Mouse (Mus musculus) megakaryocyte, embryonic 14.5 days (primary cell): ENCODE data around the gene Abtb2. TPM values are rescaled to one million over a fixed set of nuclear protein-coding genes. Genes with fewer than 3 reads are reported as not detected.

Source experiments
- H3K27me3 ChIP-seq: replicated peaks from 2 replicates; pipeline ENCODE3; 2012; ENCODE audit warnings: inconsistent platforms
- H3K36me3 ChIP-seq: replicated peaks from 2 replicates; pipeline ENCODE3; 2012; ENCODE audit warnings: low read length, inconsistent platforms, mixed read lengths
- H3K4me1 ChIP-seq: 2 replicates; pipeline ENCODE4 v1.6.1; 2012; ENCODE audit warnings: inconsistent platforms
- H3K4me3 ChIP-seq: replicated peaks from 2 replicates; pipeline ENCODE3; 2012; ENCODE audit warnings: moderate library complexity, mild to moderate bottlenecking, inconsistent platforms
- H3K9me3 ChIP-seq: 2 replicates; pipeline ENCODE4 v1.6.1; 2012; ENCODE audit warnings: inconsistent platforms
- FLI1 ChIP-seq: IDR thresholded peaks from 2 replicates; pipeline ENCODE4 v1.6.1; 2012; ENCODE audit warnings: low read length, inconsistent platforms, mixed read lengths
- GATA1 ChIP-seq: IDR thresholded peaks from 3 replicates; pipeline ENCODE4 v1.6.1; 2012; ENCODE audit warnings: mixed read lengths, low read length, inconsistent platforms, borderline replicate concordance
- polyA plus RNA-seq: library from polyadenylated mRNA; stranded (reverse); fragments of >175 nt; gene quantifications from 2 replicates; pipeline ENCODE4 v1.2.3, GENCODE M21; 2012; ENCODE audit warnings: low replicate concordance; ENCODE audit not compliant: insufficient read depth

Abtb2 gene
- polyA plus RNA-seq, 1 experiment = 0.50 TPM

DNA sequence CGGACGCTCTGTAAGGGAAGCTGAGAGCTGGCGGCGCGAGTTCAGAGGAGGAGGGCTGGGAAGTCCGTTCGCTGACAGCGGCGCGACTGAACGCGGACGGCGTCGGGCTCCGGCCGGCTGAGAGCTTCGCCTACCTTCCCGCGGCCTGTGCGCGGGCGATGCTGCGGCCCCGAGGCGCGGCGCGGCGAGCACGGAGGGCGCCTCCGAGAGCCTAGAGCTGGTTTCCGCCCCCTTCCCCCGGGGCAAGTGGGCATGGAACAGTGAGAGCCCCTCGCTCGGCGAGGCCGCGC is 258 bp downstream of the Abtb2 start:
- TF ChIP-seq FLI1 (no peak), GATA1 (no peak)
- Histone ChIP-seq H3K4me1 (peaks cover 24% of the 10 kb centered on the region), H3K4me3 (peak overlapping the region; percentile 92), H3K9me3 (no peaks in the 10 kb centered on the region), H3K36me3 (no peaks in the 10 kb centered on the region), H3K27me3 (peaks cover 78% of the 10 kb centered on the region)

DNA sequence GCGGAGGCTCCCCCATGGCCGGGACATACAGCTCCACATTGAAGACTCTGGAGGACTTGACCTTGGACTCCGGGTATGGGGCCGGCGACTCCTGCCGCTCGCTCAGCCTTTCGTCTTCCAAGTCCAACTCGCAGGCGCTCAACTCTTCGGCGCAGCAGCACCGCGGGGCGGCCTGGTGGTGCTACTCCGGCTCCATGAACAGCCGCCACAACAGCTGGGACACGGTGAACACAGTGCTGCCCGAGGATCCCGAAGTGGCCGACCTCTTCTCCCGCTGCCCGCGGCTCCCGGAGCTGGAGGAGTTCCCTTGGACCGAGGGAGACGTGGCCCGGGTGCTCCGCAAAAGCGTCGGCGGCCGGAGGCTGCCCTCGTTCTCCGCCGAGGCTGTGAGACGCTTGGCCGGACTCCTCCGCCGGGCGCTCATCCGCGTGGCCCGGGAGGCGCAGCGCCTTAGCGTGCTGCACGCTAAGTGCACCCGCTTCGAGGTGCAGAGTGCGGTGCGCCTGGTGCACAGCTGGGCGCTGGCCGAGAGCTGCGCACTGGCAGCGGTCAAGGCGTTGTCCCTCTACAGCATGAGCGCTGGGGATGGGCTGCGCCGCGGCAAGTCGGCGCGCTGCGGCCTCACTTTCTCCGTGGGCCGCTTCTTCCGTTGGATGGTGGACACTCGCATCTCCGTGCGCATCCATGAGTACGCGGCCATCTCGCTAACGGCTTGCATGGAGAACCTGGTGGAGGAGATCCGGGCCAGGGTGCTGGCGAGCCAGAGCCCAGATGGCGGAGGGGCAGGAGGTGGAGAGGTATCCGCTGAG is 807 bp downstream of the Abtb2 start:
- Histone ChIP-seq H3K9me3 (no peaks in the 10 kb centered on the region), H3K4me3 (peak overlapping the region; percentile 92), H3K27me3 (peaks cover 74% of the 10 kb centered on the region), H3K4me1 (peaks cover 24% of the 10 kb centered on the region), H3K36me3 (no peaks in the 10 kb centered on the region)
- TF ChIP-seq FLI1 (no peak), GATA1 (no peak)

DNA sequence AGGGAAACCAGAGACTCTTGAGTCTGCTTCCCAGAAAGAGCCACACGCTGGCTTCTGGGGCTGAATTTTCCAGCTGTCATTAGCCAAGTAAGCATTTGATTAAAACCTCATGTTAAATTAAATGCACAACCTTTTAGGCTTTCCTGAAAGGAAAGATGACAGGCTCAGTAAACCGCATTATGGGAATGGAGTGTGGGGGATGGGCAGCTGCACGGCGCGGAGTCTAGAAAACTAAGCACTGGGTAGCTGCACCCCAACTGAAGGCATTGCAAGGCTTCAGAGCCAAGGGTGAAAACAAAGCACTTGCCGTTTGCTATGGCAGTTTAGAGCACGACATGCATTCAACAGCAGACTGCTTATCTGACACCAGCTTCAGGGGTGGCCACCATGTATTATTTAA is 2.1 kb downstream of the Abtb2 start:
- H3K27me3 ChIP-seq = peaks cover 71% of the 10 kb centered on the region
- no peak for TF ChIP-seq GATA1
- TF ChIP-seq FLI1 = no peak
- H3K4me3 ChIP-seq = no peak overlapping the region

DNA sequence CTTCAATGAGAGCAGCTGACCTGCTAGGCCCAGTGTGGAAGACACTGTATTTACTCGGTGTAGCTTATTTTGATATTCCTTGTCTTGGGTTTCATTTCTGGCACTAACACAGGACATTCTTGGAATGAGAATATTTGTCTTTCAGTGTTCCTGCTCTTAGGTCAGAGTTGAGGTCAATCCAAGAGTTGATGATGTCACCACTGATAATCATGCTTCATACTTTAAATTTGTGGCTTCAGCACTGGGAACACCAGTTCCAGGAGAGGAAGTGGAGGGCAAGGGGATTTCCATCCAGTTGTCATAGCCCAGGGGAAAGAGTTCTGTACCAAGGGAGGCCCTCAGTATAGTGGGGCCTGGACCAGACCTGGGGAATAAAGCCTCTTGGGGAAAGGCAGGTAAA is 3.6 kb downstream of the Abtb2 start:
- Histone ChIP-seq H3K9me3 (no peaks in the 10 kb centered on the region), H3K27me3 (peaks cover 81% of the 10 kb centered on the region), H3K36me3 (no peaks in the 10 kb centered on the region), H3K4me3 (no peak overlapping the region), H3K4me1 (peaks cover 24% of the 10 kb centered on the region)
- no peak for TF ChIP-seq FLI1
- TF ChIP-seq GATA1 = no peak

More for the DNA sequence above, 2.1 kb downstream of the Abtb2 start:
- peaks cover 24% of the 10 kb centered on the region for H3K4me1 ChIP-seq
- no peaks in the 10 kb centered on the region for H3K9me3 ChIP-seq
- H3K36me3 ChIP-seq = no peaks in the 10 kb centered on the region

DNA sequence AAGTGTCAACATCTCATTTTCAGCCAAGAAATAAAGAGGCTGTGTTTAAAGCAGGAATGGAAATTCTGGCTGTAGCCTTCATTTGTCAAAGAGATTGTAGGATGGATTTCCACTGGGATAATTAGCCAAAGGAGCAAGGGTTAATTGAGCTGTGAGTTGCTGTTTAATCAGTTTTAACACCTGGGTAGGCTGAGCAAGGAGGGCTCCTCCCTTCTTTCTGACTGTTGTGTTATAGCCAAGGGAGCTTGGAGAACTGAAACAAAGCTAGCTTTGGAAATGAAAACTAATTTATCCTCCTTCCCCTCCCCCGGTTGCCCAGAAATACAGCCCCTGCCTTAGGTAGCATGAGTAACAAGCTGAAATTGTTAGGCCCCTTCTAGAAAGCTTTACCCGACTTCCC is 6.2 kb downstream of the Abtb2 start:
- Histone ChIP-seq H3K4me1 (peaks cover 2% of the 10 kb centered on the region), H3K36me3 (no peaks in the 10 kb centered on the region), H3K9me3 (no peaks in the 10 kb centered on the region), H3K4me3 (no peak overlapping the region), H3K27me3 (peaks cover 76% of the 10 kb centered on the region)
- TF ChIP-seq FLI1 (no peak), GATA1 (no peak)

DNA sequence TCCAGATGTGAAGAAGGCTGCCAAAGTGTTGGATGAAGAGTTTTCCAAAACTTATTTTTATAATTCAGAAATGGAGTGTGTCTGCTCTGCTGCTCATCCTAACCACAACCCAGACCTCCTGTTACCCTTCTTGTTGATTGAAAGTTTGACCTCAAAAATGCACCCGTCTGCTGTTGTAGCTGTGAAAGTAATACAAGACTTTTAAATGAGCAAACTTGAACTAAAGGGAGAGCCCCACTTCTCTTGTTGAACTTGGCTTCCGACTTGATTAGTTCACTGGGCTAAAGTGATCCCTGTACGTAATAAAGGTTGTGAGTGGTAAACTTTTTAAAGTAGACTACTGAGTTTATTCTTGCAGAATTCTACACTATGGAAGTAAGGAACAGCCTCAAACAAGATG is 10.3 kb downstream of the Abtb2 start:
- Histone ChIP-seq H3K27me3 (peaks cover 70% of the 10 kb centered on the region), H3K36me3 (no peaks in the 10 kb centered on the region), H3K9me3 (no peaks in the 10 kb centered on the region), H3K4me3 (no peak overlapping the region), H3K4me1 (no peaks in the 10 kb centered on the region)
- TF ChIP-seq GATA1 (no peak), FLI1 (no peak)

DNA sequence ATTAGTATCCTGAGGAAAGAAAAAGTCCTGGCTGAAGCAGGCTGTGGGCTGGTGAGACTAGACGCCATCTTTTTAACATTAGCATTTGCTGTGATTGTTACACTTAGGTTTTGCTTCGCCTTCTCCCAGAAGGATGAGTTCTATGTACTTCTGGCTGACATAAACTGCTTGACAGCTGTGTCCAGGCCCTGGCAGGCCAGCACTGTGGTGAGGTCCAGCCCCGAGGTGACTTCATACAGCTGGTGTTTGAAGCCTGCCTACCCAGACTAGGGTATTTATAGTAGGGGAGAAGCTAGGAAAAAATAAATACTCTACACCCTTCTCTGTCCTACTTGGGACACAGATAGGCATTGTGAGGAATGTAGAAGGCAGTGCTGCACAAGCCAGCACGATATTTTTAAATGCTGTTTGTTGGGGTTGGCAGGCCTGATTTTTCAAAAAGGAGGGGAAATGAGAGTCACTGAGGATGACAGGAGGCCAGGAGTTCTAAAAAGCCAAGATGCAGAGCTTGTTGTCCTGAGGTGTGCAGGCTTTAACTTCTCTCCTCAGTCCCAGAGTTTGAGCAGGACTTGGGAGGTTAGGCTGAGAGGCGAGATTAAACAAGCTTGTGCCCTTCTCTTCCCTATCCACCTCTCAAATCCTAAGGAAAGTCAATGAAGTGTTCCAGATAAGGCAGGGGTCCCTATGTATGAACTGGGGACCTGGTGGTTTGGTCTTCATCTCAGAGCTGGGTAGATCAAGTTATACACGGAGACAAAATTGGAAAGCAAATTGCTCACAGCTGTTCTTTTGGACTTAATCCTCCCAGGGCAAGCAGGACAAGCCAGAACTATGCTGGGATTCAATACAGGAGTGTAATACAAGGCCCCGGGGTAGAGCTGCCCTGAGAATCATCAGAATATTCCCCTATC is 11.9 kb downstream of the Abtb2 start:
- Histone ChIP-seq H3K4me1 (peaks cover 3% of the 10 kb centered on the region; the same call in 1 of the 2 replicates), H3K27me3 (peaks cover 77% of the 10 kb centered on the region), H3K9me3 (no peaks in the 10 kb centered on the region), H3K36me3 (no peaks in the 10 kb centered on the region), H3K4me3 (no peak overlapping the region)
- TF ChIP-seq FLI1 = no peak
- TF ChIP-seq GATA1 = no peak

DNA sequence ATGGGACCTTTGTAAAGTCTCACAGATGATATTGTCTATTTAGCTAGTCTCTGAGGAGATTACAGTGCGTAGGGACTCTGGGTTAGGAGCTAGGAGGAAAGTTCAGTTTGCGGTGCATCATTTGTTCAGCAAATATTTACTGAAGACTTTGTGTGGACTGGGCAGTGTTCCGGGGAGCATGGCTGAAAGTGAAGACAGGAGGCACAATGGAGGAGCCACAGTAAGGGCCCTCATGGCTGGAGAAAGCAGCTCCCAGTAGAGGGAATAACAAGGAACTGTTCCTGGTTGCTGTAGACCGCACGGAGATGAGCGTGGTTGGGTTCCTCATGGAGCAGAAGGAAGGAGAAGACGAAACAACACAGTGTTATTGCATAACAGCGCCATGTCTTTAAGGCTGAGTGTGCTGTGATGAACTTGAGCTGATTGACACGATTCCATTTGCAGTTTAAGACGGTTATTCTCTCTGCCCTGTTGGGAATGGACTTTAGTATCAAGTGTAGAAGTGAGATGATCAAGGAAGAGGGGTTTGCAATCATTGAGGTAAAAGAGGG is 12.6 kb downstream of the Abtb2 start:
- Histone ChIP-seq H3K9me3 (no peaks in the 10 kb centered on the region), H3K4me3 (no peak overlapping the region), H3K27me3 (peaks cover 74% of the 10 kb centered on the region), H3K36me3 (no peaks in the 10 kb centered on the region), H3K4me1 (peaks cover 9% of the 10 kb centered on the region)
- TF ChIP-seq GATA1 (no peak), FLI1 (no peak)

DNA sequence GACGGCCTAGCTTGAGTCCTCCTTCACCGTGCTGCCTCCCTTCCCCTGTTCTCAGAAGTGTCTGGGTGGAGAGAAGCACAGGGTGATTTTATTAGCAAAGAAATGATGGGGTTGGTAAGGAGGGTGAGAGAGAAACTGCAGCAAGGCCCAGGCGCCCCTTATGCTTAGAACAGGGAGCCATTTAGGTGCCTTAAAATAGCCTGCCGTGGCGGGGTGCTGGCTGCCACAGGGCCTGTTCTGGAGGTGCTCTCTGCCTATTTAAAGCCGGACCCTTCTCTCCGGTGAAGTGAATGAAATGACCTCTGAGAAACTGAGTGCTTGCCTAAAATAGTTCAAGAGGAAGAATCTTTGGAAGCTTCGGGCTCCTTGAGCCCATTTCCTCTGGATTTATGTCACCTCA is 14.6 kb downstream of the Abtb2 start:
- H3K27me3 ChIP-seq = peaks cover 68% of the 10 kb centered on the region
- no peaks in the 10 kb centered on the region for H3K9me3 ChIP-seq
- H3K36me3 ChIP-seq = no peaks in the 10 kb centered on the region
- no peak for TF ChIP-seq GATA1
- TF ChIP-seq FLI1 = no peak
- no peak overlapping the region for H3K4me3 ChIP-seq
- peaks cover 14% of the 10 kb centered on the region for H3K4me1 ChIP-seq

DNA sequence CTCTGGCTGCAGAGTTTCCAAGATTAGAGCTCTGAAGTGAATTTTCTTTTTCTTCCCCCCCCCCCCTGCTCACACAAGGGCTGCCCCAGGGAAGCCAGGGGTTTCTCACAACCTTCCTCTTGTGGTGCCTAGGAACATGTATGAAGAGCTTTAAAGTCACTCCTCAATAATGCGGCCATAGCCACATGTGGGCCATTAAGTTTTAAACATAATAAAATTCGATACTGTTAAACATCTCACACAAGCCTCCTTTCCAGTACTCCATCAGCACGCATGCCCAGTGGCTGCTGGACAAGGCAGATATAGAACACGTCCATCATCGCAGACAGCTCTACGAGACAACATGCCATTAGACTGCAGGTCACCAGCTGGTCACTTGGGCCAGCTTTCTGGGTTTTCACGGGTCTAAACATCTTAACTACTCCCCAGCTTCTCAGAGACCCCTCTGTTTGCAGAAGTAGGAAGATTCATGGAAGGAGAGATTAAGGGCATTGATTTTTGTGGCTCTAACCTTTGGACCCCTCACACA is 15.3 kb downstream of the Abtb2 start:
- H3K27me3 ChIP-seq = peaks cover 68% of the 10 kb centered on the region
- no peaks in the 10 kb centered on the region for H3K9me3 ChIP-seq
- no peak for TF ChIP-seq FLI1
- no peak for TF ChIP-seq GATA1
- H3K4me3 ChIP-seq = no peak overlapping the region
- H3K4me1 ChIP-seq = peaks cover 14% of the 10 kb centered on the region
- H3K36me3 ChIP-seq = no peaks in the 10 kb centered on the region

DNA sequence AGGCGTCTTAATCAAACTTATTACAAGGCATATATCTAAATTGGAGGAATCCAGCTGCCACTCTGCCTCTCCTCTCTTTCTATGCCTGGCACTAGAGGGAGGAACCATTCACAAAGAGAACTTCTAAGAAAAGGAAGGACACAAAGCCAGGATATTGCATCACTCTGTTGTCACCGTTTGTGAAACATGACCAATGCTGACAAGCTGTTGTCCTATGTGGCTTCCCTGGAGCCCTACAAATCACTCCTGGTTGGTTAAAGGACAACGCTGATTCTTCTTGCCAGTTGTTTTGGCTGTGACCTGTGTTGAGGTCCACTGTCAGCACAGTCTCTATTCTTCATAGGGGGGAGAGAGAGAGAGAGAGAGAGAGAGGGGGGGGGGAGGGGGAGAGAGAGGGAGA is 17.2 kb downstream of the Abtb2 start:
- Histone ChIP-seq H3K36me3 (no peaks in the 10 kb centered on the region), H3K4me1 (peaks cover 14% of the 10 kb centered on the region), H3K4me3 (no peak overlapping the region), H3K9me3 (no peaks in the 10 kb centered on the region), H3K27me3 (peaks cover 68% of the 10 kb centered on the region)
- TF ChIP-seq GATA1 (no peak), FLI1 (no peak)
